Mouse (Mus musculus): Measurements from ENCODE around the gene Esyt2.
"Not testable (repeated sequence)": the region's sequence is repeated elsewhere in the genome, so short reads cannot be mapped to it uniquely, and the experiment has no call there.

The Esyt2 gene

DNA sequence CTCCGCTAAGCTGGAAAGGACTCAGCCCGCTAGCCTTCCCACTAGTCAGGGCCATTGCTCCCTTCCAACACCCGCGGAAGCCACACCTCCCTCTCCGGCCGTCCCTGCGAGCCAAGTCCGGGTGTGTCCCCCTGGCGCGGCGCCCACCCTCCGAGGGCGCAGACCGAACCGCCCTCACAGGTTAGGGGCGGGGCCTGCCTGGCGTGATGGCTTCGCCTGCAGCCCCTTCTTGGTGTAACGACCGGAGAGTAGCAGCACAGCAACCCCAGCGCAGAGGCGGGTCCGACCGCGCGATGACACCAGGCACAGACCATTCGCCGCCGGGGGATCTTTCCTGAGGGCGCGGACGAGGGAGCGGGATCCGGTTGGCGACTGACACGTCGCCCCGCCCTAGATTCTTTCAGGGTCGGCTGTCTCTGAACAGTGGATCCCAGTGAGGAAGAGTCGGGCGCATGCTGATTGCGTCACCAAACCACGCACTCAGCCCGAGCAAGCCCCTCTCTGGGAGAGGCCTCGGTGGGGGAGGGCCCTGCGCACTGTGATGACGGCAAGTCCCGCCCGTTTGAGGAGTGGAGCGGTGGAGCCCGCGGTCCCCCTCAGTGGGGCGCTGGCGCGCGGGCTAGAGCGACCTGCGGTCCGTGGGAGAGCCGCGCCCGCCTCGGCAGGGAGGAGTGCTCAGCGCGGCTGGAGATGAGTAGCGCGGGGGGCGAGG is at the start of gene Esyt2:
Esyt2 (plus strand) TSS at position 544 of the 712 bp plus-strand sequence.
- DNase-seq (ENCODE audit: low spot score in 2 of 2) = peak; percentile 98 to 99

GRCm38 (mm10) chr12:116231612-116232011 is 49.4 kb upstream of the Esyt2 start:
- no peak for DNase-seq (ENCODE audit: low spot score in 2 of 2)

GRCm38 (mm10) chr12:116232061-116232460 is 48.9 kb upstream of the Esyt2 start:
- no peak for DNase-seq (ENCODE audit: low spot score in 2 of 2)

- no peak for DNase-seq (ENCODE audit: low spot score in 2 of 2)
Observed at GRCm38 (mm10) chr12:116235356-116235755, 45.6 kb upstream of the Esyt2 start.

- DNase-seq (ENCODE audit: low spot score in 2 of 2) = no peak
Observed at GRCm38 (mm10) chr12:116236658-116237057, 44.3 kb upstream of the Esyt2 start.

DNA sequence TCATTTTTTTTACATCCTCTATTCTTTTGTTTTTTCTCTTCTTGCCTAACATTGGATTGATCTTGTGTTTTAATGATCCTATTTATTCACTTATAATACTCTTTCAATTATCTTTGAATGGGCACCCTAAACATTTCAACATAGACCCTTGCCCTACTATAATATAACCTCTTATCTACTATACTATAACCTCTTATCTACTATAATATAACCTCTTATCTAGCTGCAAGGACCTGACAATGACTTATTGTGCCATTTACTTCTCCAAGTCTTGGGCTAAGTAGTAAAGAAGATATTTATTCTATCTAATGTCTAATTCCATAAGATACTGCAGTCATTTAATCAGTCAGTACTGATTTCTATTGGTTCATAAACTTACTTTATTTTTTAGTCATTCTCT is 42.6 kb upstream of the Esyt2 start:
- no peak for DNase-seq (ENCODE audit: low spot score in 2 of 2)

DNA sequence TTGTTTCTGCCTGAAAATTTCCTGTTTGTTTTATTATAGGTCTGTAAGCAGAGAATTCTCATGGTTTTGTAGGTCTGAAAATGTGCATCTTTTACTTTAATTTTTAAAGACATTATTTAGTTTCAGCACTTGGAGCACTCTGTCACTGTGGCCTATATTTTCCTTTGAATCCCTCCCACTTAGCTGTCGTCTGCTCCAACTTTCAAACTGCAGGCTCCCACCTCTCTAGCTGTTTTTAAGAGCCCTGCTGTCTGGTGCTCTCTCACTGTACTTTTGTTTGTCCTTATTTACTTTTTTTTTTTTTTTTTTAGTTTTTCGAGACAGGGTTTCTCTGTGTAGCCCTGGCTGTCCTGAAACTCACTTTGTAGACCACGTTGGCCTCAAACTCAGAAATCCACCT is 42.2 kb upstream of the Esyt2 start:
- no peak for DNase-seq (ENCODE audit: low spot score in 2 of 2)

- no peak for DNase-seq (ENCODE audit: low spot score in 2 of 2)
Observed at GRCm38 (mm10) chr12:116244601-116245000, 36.4 kb upstream of the Esyt2 start.

DNA sequence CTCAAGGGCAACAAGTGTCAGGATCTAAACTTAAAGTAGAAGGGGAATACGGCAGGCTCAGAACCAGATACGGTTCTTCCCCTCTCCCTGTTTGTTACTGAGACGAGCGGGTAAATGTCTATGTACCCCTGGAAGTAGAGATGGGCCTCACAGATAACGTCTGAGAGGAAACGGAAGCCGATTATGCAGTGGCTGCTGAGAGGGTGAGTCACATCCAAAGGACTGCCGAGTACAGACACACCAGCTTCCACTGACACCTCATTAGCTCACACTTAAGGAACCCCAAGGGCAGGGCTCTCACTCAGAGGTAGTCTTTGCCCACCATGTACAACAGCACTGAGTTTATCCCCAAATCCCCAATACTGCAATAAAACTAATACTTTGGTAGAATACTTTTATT is 26.3 kb upstream of the Esyt2 start:
- no peak for DNase-seq (ENCODE audit: low spot score in 2 of 2)

- no peak for DNase-seq (ENCODE audit: low spot score in 2 of 2)
Observed at GRCm38 (mm10) chr12:116255636-116256035, 25.4 kb upstream of the Esyt2 start.

DNA sequence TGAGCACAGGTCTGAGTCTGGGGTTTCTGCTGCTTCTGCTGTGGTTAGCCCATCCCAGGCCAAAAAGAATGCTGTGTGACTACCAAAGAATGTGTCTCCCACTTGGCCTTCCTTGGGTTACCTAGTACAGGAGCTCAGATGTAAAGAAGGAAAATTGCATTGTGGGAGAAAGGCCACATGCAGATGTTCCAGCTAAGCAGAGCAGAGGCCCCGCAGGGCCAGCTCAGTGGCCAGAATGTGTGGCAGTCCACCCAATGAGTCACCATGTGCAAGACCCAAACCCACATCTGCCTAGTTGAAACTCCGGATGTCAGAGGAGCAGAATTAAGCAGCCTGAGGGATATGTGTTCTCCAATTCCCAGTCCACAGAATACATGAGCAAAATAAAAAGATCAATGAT is 22.7 kb upstream of the Esyt2 start:
- DNase-seq (ENCODE audit: low spot score in 2 of 2) = no peak

- DNase-seq (ENCODE audit: low spot score in 2 of 2) = peak; percentile 86 to 93
Observed at GRCm38 (mm10) chr12:116262555-116263341, 18.2 kb upstream of the Esyt2 start, which contains the start of gene Wdr60. Wdr60 (minus strand) TSS chr12:116263022.

- DNase-seq (ENCODE audit: low spot score in 2 of 2) = no peak
Observed at GRCm38 (mm10) chr12:116264756-116265155, 16.2 kb upstream of the Esyt2 start.

GRCm38 (mm10) chr12:116265275-116265674 is 15.7 kb upstream of the Esyt2 start:
- DNase-seq (ENCODE audit: low spot score in 2 of 2) = no peak

DNA sequence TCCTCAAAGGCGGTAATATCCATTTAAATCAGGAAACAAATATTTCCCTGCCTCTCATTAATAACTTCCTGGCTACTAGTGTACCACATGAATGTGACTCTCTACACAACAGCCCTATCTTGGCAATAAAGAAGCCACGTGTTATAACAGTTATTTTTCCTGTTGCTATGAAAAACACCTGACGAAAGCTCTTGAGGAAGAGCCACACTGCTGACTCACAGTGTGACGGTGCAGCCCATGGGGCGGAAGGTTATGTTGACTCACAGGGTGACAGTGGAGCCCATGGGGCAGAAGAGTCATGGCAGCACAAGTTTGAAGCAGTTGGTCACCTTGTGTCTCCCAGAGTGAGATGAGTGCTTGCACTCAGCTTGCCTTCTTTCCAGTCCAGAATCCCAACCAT is 11.5 kb upstream of the Esyt2 start:
- DNase-seq (ENCODE audit: low spot score in 2 of 2) = no peak

DNA sequence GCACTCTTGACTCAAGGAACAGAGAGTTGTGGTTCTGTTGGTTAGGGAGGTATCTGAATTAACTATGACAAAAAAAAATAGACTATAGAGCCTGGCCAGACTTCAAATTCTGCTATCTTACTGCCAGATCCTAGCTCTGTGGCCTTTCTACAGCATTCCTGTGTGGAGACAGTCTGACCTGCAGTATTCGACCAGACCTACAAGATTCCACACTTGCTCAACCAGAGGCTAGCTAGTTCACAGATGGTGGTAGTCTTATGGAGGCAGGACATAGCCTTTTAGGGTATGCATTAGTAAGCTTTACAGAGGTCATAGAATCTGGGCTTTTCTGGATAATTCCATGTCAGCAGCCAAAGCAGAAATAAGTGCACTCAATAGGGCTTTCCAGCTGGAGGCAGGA is 10.5 kb upstream of the Esyt2 start:
- DNase-seq (ENCODE audit: low spot score in 2 of 2) = no peak

GRCm38 (mm10) chr12:116271071-116271470 is 9.9 kb upstream of the Esyt2 start:
- DNase-seq (ENCODE audit: low spot score in 2 of 2) = no peak

DNA sequence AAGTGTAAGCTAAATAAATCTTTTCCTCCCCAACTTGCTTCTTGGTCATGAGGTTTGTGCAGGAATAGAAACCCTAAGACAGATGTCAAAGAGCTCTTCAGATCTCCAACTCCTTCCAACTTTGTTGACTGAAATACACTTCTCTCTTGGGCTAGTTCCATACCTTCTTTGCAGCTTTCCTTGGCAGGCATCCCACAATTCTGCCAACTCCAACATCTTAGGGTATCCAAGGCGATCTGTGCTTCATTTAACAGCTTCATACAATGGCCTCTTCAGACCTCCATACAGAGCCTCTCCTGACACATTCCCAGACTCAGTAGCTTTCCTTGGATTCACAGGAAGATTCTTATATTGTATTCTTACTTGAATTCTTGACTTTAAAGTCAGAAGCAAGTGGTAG is 7.3 kb upstream of the Esyt2 start:
- no peak for DNase-seq (ENCODE audit: low spot score in 2 of 2)

DNA sequence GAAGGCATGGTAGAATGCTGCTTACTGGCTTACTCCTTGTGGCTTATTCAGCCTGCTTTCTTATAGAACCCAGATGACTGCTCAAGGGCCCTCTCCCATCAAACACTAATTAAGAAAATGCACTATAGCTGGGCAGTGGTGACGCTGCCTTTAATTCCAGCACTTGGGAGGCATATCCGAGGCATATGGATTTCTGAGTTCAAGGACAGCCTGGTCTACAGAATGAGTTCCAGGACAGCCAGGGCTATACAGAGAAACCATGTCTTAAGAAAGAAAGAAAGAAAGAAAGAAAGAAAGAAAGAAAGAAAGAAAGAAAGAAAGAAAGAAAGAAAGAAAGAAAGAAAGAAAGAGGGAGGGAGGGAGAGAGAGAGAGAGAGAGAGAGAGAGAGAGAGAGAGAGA is 5.9 kb upstream of the Esyt2 start, which contains the start of gene Gm11027:
Gm11027 (plus strand) TSS at position 301 of the 400 bp plus-strand sequence.
- not testable (repeated sequence) for DNase-seq (ENCODE audit: low spot score in 2 of 2)

DNA sequence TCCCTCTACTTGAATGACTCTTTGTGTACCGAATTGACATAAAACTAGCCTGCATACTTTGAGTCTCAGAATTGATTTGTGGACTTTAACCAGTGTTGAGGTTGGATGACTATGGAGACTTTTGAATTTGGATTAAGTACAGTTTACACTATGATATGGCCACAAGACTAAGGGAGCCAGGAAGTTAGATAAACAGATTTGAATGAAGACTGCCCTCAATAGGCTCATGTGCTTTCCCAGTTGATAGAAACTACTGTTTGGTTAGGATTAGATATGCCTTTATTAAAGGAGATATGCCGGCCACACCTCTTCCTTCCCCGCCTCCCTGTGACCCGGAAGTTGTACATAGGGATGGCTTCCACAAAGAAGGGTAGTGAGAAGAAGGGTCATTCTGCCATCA is 5.4 kb upstream of the Esyt2 start:
- no peak for DNase-seq (ENCODE audit: low spot score in 2 of 2)

- no peak for DNase-seq (ENCODE audit: low spot score in 2 of 2)
Observed at GRCm38 (mm10) chr12:116276961-116277360, 4.0 kb upstream of the Esyt2 start.

GRCm38 (mm10) chr12:116278541-116278940 is 2.5 kb upstream of the Esyt2 start:
- no peak for DNase-seq (ENCODE audit: low spot score in 2 of 2)

GRCm38 (mm10) chr12:116279181-116279580 is 1.8 kb upstream of the Esyt2 start:
- no peak for DNase-seq (ENCODE audit: low spot score in 2 of 2)

Data from spleen, postnatal 4 days (tissue).